Mouse (Mus musculus): ENCODE measurements around the gene Irs1.
A peak's percentile ranks its signal among the peaks of the same experiment; 100 is the strongest.

The Irs1 gene

DNA sequence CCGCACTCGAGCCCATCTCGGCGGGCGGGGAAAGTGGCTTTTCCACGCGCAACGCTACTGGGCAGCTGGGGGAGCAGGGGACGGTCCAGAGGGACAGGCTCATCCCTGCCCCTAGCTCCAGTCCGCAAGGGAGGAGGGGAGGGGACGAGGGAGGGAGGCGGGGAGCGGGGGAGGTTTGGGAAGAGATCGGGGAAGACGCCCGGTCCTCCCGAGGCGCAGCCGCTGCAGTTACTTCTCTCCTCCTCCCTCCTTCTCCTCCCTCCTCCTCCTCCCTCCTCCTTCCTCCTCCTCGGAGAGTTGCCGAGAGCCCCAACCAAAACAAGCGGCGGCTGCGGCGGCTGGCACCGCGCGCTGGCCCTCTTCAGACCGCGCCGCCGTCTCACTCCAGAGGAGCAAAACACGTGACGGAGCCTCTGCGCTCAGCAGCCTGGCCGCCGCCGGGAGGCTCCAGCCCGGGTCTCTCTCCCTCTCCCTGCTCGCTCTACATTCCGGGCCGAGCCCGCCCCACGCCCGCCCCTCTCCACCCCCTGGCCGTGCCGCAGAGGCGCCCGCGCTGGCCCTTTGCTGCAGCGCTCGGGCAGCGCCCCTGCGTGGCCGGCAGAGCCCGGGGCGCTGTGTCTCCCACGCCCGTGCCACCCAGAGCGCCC is at the start of gene Irs1:
Gene Irs1, minus strand, starts transcription at position 266 of the 647 bp plus-strand sequence.
- peak; percentile 90 for DNase-seq (ENCODE audit: low spot score)

DNA sequence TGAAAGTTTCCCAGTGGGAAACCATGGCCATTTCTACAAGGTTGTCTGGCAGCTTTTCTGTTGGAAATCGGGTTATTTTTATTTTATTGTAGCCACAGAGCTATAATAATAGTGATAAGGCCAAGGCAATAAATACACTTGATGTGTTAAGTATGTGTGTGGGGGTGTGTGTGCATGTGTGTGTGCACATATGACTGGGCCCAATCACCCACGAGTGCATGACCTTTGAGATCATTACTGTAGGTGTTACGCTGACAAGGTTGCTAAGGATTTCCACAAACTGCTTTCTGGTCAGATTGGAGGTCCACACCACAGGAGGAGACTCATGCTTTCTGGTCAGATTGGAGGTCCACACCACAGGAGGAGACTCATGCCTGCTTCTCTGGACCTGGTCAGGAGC is 43.3 kb upstream of the Irs1 start:
- no peak for DNase-seq (ENCODE audit: low spot score)

DNA sequence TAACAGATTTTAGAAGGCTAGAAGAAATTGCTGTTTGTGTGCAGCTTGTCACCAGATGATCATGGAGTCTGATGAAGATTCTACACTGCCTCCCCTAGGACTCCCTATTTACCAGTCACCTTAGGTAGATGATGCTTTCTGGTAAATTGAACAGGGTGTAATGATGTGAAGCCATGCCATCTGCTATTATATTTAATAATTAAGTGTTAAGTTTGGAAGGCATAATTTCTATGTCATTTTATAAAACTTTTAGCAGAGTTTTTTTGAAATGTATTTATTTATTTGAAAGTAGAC is 38.7 kb upstream of the Irs1 start:
- no peak for DNase-seq (ENCODE audit: low spot score)

DNA sequence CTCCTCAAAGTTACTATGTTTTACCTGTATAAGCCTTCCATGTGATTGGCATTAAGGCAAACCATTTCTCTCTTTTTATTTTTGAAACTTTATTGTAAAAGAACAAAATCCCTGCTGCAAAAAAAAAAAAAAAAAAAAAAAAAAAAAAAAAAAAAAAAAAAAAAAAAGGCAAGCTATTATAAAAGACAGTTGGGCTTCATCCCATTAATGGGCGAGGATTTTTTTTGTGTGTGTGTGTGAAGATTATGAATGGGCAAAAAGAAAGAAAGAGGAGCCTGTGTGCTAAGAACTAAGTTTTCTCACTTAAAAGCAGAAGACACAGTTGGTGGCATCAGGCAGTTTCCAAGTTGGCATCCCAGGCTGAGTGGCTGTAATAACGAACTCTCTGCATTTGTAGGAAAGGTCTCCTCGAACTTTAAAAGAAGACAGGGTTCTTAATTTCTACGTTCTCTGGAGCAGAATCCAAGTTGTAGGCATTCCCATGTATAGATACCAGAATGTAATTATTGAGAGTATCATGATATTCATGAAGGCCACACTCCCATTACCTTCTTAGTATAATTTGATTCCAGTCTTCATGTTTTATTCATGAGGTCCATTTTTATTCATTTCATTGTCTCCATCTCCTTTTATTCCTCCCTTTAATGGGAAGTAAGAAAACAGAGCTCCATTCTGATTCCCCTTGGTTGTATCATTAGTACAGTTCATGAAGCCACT is 38.2 kb upstream of the Irs1 start:
- no peak for DNase-seq (ENCODE audit: low spot score)

DNA sequence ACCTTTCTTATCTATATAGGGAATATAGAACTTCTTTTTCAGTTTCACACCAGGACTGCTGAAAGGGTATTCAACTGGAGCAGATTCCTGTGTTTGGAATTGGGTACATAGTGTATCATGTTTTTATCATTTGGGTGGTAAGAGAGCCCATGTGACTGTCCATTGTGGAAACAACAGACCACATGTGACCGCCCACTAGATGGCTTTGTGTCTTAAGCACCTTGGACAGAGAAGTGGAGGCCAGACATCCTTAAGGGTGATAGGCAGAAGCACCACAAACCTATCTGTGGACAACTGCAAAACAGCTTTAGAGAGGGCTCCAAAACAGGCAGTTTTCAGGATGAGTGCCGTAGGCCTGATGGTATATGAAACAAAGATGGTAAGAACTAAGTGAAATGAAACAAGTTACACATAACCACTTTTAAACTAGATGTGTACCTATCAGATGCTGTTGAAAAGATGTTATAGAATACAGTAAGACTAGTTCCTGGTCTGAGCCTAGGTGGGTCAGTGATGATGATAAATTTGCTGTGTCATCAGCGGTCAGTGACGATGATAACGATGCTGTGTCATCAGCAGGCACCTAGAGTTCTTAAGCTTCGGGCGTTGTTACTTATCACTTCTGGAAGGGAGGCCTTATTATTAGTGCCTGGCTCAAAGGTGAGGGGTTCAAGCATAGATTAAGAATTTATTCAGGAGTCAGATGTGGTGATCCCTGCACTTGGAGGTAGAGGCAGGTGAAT is 37.0 kb upstream of the Irs1 start:
- no peak for DNase-seq (ENCODE audit: low spot score)

DNA sequence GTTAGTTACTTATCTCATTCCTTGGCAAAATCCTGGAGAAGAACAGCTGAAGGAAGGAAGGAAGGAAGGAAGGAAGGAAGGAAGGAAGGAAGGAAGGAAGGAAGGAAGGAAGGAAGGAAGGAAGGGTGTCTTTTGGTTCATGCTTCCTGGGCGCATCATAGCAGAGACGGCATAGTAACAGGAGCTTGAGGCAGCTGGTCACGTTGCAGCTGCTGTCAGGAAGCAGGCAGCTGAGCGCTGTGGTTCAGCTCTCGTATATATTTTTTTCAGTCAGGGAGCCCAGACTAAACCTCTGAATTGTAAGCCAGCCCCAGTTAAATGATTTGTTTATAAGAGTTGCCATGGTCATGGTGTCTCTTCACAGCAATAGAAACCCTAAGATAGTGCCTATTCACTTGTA is 34.9 kb upstream of the Irs1 start:
- no peak for DNase-seq (ENCODE audit: low spot score)

DNA sequence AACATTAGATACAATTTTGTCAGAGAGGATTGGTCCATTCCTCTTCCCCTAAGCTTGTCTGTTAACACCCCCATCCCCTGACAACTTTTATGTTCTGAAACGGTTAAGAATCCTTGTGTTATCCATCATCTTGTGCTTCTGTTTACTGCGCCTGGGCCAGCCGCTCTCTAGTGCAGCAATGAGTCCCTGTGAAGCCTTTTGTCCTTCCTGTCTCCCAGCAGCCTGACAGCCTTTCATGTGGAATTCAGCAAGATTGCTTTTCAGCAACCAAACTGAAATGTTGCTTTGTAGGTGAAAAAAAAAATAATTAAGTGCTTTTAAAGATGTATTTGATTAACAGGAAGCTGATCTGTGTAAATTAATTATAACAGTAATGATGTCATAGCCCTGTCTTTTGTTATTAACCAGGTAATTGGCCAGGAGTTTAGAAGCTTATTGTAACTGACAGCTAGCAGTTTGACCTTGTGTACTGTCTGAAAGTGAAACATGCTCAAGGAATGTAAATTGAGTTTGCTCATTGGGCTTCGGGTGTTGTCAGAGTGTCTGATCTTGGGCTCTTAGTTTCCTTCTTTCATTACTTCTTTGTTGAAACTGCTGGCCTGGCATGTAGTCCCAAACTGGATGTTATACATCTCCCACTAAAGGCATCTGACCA is 33.0 kb upstream of the Irs1 start:
- no peak for DNase-seq (ENCODE audit: low spot score)

DNA sequence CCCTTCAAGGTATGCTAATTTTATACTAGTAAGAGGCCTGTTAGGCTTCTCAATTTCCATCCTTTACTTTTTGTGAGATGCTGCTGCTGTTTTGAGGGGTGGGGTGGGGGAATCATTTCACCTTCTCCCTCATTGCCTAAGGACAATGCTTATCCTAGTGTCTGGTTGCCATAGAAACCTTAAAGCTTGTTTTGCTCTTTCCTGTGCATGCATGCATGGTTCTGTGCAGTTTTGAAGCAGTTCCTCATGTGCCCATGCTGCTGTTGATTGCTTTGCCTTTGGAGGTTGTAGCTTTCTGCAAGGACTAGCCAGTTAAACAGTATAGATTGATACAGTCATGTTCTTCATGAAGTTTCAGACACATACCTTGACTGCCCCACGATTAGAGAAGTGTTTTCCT is 30.2 kb upstream of the Irs1 start:
- peak; percentile 36 for DNase-seq (ENCODE audit: low spot score)

DNA sequence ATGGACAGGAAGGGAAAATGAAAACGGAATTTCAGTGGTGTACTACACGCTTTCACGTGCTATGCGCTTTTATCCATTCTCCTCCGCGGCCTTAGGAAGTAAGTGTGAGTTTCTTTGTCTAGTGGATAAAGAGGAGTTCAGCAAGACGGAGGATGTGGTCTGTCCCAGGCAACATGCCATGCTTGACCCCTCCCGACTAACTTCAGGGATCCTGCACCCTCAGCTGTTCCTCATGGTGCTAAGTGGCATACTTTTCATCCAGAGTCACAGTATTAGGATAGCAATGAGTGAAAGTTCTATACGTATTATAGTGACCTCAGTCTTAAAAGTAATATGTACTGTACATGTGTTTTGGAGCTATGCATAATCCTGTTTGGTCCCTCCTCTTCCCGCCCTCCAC is 29.6 kb upstream of the Irs1 start:
- DNase-seq (ENCODE audit: low spot score), result no peak

DNA sequence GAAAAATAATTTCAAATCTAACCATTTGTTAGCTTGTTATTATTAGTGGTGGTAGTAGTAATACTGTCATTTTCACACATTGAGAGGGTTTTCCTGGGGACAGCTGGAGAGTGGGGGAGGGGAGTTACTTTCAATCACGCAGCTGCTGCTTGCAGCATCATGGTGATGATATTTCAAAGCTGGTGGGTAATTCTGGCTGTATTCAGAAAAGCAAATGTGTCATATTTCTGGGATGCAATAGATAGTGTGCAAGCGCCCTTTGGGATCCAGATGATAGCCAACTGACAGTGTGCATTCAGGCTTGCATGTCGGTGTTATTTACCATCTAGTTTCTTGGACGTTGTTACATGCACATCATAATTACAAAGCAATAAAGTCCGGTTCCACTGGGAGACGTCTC is 29.2 kb upstream of the Irs1 start:
- DNase-seq (ENCODE audit: low spot score), result no peak

DNA sequence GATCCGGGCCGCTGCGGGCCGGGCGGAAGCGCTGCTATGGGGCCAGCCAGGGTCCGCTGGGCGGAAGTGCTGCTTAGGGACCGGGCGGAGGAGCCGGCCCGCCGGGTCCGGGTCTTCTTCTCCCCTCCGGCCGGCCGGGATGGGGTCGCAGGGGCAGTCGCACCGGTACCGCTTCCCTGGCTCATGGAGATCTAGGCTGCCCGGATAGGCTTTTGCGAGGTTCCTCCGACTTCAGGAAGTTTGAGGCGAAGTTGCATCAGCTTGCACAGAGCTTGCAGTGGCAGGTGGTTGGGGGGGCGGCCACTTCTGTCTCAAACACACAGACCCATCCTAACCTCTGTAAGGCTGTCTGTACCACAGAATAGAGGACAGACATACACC is 25.5 kb upstream of the Irs1 start:
- no peak for DNase-seq (ENCODE audit: low spot score)

DNA sequence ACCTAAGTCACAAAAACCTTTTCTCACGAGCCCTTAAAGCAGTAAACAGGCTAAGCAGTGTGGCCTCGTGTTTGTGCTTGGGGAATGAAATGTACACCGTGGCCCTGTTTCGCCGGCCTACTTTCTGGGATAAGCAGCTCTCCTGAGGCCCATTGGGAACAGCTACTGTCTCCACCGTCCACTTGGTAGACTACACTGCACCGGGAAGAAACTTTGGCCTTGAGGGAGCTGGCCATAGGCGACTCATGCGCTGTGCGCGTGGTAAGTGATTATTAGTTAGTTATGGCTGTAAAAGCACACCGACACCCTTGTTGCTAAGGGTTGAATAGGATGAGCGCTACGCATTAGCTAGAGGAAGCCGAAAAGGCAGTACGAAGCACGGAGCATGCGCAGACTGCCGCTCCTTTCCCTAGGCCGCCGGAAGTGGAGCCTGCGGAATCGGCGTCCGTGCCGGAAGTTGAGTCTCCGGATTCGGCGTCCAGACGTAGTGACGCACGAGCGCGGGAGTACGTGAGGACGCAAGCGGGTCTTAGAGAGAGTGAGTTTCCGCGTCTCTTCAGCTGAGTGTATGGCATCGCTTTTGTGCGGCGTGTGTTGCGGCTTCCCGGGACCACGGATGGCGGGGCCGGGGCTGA is 25.0 kb upstream of the Irs1 start, which contains the start of gene Rhbdd1:
Gene Rhbdd1, plus strand, starts transcription at position 342 of the 635 bp plus-strand sequence.
- peak; percentile 100 for DNase-seq (ENCODE audit: low spot score)

DNA sequence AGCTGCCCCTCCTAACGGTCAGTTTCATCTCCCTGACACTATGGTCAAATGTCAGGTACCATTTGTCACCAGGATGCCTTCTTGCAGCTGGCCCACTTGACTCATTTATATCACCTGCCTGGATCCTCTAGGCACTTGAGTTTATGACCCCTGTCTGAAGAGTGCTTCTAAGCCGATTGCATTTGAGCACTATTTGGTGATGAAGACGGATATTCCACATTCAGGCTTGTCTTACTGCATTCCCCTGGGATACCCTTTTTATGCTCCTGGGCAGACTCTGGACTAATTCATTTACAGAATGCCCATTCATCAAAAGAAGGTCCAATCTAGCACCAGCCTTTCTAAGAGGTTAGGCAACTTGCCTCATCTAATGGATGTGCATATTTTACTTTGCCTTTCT is 13.3 kb upstream of the Irs1 start:
- DNase-seq (ENCODE audit: low spot score), result peak; percentile 33

DNA sequence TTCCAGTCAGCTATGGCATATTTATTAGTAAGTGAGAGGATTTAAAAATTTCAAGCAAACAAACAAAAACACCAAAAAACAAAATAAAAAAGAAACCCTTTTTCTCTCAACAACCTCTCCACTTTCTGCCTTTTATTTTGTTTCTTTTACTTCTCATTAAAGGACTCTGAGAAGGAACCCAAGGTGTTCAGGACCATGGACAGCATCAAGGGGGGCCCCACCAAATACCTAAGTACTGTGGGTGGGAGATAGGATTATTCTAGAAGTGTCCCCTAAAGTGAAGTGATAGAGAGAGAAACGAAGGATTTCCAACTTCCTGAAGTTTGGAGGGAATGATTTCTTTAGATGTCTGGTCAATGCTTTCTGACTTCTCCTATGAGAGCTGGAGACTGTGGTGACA is 7.4 kb upstream of the Irs1 start:
- peak; percentile 38 for DNase-seq (ENCODE audit: low spot score)

DNA sequence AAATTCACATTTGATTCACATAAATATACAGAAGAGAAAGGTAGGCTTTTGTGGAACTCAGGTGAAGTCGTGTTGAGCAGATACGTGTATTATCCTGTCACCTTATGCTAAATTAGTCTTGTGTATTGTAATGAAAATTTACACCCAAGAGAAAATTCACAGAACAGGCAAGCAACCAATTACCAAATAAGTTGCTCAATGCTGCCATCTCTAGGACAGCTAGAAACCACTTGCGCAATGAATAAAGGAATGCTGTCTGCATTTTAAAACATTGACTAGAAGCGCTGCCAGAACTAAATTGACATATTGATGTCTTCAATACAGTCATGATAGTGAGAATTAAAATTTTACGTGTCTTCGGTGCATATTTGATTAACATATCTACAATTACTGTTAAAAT is 2.9 kb upstream of the Irs1 start:
- DNase-seq (ENCODE audit: low spot score), result peak; percentile 87

DNA sequence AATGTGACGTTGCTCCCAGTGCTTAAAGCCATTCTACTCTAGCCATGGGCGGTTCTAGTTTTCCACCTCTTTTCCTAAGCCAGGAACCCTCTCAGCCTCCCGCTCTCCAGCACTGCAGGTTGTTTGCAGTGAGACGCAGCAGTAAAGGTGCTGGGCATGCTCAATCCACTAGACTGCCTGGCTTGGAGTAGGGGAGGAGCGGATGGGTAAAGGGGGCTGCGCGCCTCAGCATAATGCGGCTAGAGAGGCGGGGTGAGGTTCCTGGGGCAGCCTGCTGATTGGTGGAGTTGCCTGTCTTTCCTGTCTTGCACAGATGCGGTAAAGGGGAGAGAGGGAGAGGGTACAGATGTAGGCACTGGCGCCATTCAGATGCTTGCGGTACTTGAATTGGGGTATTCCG is 1.6 kb upstream of the Irs1 start:
- DNase-seq (ENCODE audit: low spot score), result peak; percentile 92

DNA sequence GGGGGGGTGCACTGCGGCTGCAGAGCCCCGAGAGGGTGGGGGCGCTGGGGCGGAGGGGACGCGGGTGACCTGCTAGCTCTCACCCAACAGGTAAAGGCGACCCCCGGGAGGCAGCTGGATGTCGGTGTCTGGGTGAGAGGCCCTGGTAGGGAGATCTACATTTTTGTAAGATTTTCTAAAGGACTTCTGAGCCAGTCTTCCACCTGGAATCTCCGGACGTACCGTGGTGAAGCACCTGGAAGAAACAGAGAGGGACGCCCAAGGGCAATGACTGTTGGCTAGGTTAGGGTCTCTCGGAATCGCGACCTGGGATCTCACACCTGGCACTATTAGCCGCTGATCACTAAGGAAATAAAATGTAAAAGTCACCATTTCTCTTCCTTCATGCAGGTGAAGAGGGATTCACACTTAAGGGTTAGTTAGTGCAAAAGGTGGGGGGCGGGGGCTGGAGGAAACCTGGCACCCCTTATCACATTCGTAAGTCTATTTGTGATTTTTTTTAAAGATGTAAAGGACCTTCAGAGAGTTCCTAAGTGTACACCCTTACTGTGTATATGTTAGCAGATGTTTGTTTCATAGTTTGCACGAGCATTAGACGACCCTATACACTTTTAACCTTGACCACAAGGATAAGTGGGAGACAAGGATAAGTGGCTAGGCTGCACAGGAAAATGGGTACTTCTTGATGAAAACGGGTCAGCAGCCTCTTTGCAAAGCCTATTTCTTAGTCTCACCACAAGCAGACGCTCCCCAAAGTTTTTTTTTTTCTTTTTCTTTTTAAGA is 905 bp upstream of the Irs1 start:
- DNase-seq (ENCODE audit: low spot score), result peak; percentile 18

DNA sequence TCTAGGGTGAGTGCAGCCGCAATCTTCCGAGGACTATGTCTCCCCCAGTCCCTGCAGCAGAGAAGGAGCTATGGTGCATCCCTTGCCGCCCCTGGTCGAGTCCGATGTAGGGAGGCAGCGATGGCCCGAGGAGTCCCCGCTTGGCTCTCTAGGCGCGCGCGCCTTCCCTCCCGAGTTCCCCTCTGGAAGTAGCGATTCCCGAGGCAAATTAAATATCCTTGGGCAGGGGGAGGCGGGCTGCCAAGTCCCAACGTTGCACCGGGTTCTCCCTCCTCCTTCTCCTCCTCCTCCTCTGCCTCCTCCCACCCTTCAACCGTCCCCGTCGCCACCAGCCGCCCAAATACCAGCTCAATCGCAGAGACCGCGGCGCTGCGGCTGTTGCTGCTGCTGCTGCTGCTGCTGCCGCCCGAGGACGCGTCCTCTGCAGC is 479 bp downstream of the Irs1 start:
- DNase-seq (ENCODE audit: low spot score), result peak; percentile 84

DNA sequence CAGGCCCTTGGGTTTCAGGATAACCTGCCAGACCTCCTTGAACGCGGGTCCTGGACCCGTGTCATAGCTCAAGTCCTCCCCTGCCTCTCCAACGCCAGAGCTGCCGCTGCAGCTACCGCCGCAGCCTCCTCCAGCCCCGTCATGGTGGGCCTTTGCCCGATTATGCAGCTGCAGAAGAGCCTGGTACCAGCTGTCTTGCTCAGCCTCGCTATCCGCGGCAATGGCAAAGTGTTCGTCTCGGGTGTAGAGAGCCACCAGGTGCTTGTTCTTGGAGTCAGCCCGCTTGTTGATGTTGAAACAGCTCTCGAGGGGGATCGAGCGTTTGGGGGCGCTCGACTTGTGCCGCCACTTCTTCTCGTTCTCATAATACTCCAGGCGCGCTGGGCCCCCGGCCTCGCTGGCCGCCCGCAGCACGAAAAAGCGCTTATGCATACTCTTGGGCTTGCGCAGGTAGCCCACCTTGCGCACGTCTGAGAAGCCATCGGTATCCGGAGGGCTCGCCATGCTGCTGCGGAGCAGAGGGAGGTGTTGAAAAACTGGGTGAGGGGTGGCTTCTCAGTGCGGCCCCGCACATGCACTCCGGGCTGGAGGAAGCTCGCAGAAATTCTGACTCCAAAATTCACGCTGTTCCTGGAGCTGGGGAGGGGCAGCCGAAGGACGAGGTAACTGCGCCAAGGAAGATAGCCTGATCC is 1.1 kb downstream of the Irs1 start:
- DNase-seq (ENCODE audit: low spot score), result peak; percentile 67

DNA sequence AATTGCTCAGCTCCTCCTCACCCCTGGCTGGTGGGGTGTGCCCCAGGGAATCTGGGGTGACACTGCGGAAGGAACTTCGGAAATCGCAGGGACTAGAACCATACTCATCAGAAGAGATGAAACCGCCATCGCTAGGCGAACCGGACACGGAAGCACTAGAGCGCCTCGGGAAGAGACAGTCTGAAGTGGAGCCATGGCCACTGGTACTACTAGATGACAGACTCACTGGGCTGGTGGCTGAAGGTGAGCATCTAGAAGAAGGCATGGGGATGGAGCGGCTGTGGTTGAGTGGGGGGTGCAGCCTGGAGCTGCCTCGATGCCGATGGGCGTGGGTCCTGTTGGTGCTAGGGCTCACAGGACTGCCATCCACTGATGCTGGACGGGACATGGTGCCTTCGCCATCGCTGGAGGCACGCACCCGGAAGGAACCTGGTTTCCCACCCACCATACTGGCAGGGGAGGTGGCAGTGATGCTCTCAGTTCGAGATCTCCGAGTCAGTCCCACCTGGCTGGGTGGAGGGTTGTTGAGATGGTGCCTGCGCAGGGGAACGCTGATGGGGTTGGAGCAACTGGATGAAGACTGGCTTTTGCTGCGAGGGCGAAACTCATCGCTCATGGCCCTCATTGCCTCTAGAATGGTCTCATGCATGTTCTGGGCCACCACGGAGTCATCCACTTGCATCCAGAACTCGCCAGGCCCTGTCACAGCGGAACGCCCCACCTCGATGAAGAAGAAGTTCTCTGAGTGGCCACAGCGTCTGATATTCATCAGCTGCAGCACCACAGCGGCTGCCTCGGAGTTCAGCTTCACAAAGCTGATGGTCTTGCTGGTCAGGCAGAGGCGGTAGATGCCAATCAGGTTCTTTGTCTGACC is 1.9 kb downstream of the Irs1 start:
- DNase-seq (ENCODE audit: low spot score), result peak; percentile 41

All from embryo, embryonic 10 days (tissue).